Mouse (Mus musculus): ENCODE measurements around the gene Il15ra. TPM values are rescaled to one million over a fixed set of nuclear protein-coding genes. Genes with fewer than 3 reads are reported as not detected.

Il15ra gene
- total and polyA plus RNA-seq, 3 experiments, result 12.6 to 16.6 (median 14.4) TPM

DNA sequence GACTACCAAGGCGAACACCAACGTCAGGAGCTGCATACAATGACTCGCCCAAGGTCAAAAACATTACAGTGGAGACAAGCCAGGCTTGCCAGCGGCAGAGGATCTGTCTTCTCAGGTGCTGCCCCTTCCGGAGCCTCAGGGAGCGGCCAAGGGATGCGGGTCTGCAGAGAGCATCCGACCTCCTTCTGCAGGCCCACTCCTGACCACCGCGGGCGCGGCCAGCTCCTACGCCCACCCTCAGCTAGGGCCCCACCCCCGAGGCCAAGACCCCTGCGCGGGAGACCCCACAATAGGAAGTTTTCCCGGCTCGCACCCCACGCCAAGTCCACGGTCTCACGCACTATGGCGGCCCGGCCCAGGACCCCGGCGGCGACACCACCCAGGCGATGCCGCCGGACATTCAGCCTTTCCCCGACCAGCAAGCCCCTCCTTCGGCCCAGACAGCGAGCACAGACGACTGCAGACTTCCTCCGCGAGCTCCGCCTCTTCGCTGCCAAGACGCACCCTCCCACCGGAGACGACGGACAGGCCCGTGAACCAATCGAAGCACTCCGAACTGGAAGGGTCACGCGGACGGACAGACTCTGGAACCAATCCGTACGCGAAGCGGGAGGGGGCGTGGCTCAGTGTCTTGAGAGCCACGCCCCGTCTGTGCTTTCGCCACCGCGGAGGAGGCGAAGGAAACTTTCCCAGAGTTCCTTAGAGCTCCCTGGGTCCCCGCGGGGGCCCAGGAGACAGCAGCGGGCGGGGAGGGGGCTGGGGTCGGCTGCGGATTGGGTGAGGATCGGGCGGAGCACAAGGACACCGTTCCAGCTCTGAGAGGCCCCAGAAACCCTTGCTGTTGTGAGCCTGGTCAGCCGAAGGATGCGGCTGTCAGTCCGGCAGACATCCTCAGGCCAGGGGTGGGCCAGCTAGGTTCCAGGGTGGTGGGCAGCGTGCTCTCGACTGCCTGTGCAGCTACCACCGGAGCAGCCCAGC lies 72.3 kb downstream of the Il15ra start, which contains the start of the genes Fbh1 and Ankrd16:
Gene Fbh1, minus strand, starts transcription at position 492 of the 978 bp plus-strand sequence.
Gene Ankrd16, plus strand, starts transcription at position 786 of the 978 bp plus-strand sequence.
- Histone ChIP-seq H3K27me3 (replicated peaks) (no peaks in the 10 kb centered on the region), H3K36me3 (replicated peaks in 1 of 2; ENCODE audit: control insufficient read depth in 1 of 2, insufficient read depth in 1 of 2, low read length in 1 of 2) (peaks cover 8 to 36% of the 10 kb centered on the region in 2 experiments), H3K9ac (ENCODE audit: insufficient read depth, low read depth) (peak within 1 kb of the TSS; percentile 88), H3K4me3 (replicated peaks in 1 of 3; ENCODE audit: low read depth in 2 of 3, low read length in 2 of 3, poor library complexity in 1 of 3) (peak within 1 kb of the TSS; percentile 75 to 96 (median 94)), H3K4me2 (ENCODE audit: insufficient read depth, low read depth, poor library complexity, severe bottlenecking) (peak within 1 kb of the TSS; percentile 89), H3K4me1 (ENCODE audit: control insufficient read depth in 1 of 2, insufficient read depth in 2 of 2) (peaks cover 4 to 32% of the 10 kb centered on the region in 2 experiments), H3K9me3 (replicated peaks; ENCODE audit: low read length) (no peaks in the 10 kb centered on the region), H3K79me2 (replicated peaks; ENCODE audit: control insufficient read depth, extremely low read depth, insufficient read depth, poor library complexity, severe bottlenecking) (peaks cover 31% of the 10 kb centered on the region), H3K27ac (ENCODE audit: insufficient read depth, low read depth) (peak within 1 kb of the TSS; percentile 84)
- DNase-seq (ENCODE audit: extremely low read depth), result peak; percentile 99
- dilution Hi-C loops (cut with MboI; ENCODE audit: extremely low pct_ligation_motif_present, extremely low pct_unique_long_range_greater_than_20kb, low sequenced_read_pairs), result no loop called here
- in situ Hi-C loops (cut with MboI; ENCODE audit: low pct_ligation_motif_present, low pct_unique_long_range_greater_than_20kb, low sequenced_read_pairs), result no loop called here
- 0 out of 2 replicates have a peak, but pooled peaks have one; percentile 18 for TF ChIP-seq CHD1 (IDR thresholded peaks at IDR 0.05; ENCODE audit: low read depth, low read length)
- no peak for TF ChIP-seq CTCF (conservative IDR thresholded peaks at IDR 0.05 in 1 of 2, IDR thresholded peaks at IDR 0.05 in 1 of 2; ENCODE audit: low read depth in 2 of 2, low read length in 2 of 2)
- TF ChIP-seq NELFE (IDR thresholded peaks at IDR 0.05; ENCODE audit: low read depth, low read length), result peak; percentile 66
- TF ChIP-seq ETS1 (conservative IDR thresholded peaks at IDR 0.05; ENCODE audit: low read depth, low read length), result no peak
- peak; percentile 70; the same call in 1 of the 2 replicates for TF ChIP-seq ELF1 (IDR thresholded peaks at IDR 0.05; ENCODE audit: low read depth, low read length)
- TF ChIP-seq HCFC1 (IDR thresholded peaks at IDR 0.05; ENCODE audit: low read depth, low read length), result peak; percentile 63
- peak; percentile 51; the same call in 1 of the 2 replicates for TF ChIP-seq NRF1 (IDR thresholded peaks at IDR 0.05; ENCODE audit: low read depth, low read length)
- TF ChIP-seq EP300 (IDR thresholded peaks at IDR 0.05; ENCODE audit: low read length), result no peak
- TF ChIP-seq JUN (IDR thresholded peaks at IDR 0.05; ENCODE audit: insufficient read depth, low read depth, low read length), result no peak
- TF ChIP-seq SMC3 (IDR thresholded peaks at IDR 0.05; ENCODE audit: low read depth, low read length), result no peak
- TF ChIP-seq TBP (conservative IDR thresholded peaks at IDR 0.05; ENCODE audit: low read depth, low read length), result peak; percentile 74
- no peak for TF ChIP-seq MAFK (IDR thresholded peaks at IDR 0.05; ENCODE audit: insufficient replicate concordance, low read length)
- TF ChIP-seq MAX (IDR thresholded peaks at IDR 0.05; ENCODE audit: low read length), result no peak; the same call in 1 of the 2 replicates
- TF ChIP-seq POLR2AphosphoS2 (IDR thresholded peaks at IDR 0.05; ENCODE audit: low read depth, low read length), result no peak; the same call in 1 of the 2 replicates
- no peak for TF ChIP-seq E2F4 (IDR thresholded peaks at IDR 0.05; ENCODE audit: insufficient replicate concordance, low read depth, low read length)
- no peak for TF ChIP-seq RCOR1 (conservative IDR thresholded peaks at IDR 0.05; ENCODE audit: low read depth, low read length)
- TF ChIP-seq GABPA (IDR thresholded peaks at IDR 0.05; ENCODE audit: insufficient replicate concordance, low read depth, low read length), result no peak
- no peak for TF ChIP-seq ZKSCAN1 (IDR thresholded peaks at IDR 0.05; ENCODE audit: borderline replicate concordance, low read depth, low read length)
- TF ChIP-seq IRF4 (IDR thresholded peaks at IDR 0.05; ENCODE audit: low read depth, low read length), result peak; percentile 28; the same call in 1 of the 2 replicates
- peak; percentile 63; the same call in 1 of the 2 replicates for TF ChIP-seq MAZ (IDR thresholded peaks at IDR 0.05; ENCODE audit: low read depth, low read length)
- TF ChIP-seq ZNF384 (IDR thresholded peaks at IDR 0.05; ENCODE audit: low read depth, low read length), result no peak
- TF ChIP-seq ZC3H11A (IDR thresholded peaks at IDR 0.05; ENCODE audit: low read depth, low read length), result no peak
- TF ChIP-seq TCF12 (IDR thresholded peaks at IDR 0.05; ENCODE audit: low read depth, low read length), result peak; percentile 58; the same call in 1 of the 2 replicates
- TF ChIP-seq PAX5 (IDR thresholded peaks at IDR 0.05; ENCODE audit: low read length), result no peak
- peak; percentile 81 for TF ChIP-seq POLR2A (IDR thresholded peaks at IDR 0.05; ENCODE audit: low read depth, low read length)
- TF ChIP-seq KAT2A (IDR thresholded peaks at IDR 0.05; ENCODE audit: insufficient replicate concordance, low read length), result peak; percentile 61; the same call in 1 of the 2 replicates
- peak; percentile 56; the same call in 1 of the 2 replicates for TF ChIP-seq ZMIZ1 (IDR thresholded peaks at IDR 0.05; ENCODE audit: low read depth, low read length)
- peak; percentile 29; the same call in 1 of the 2 replicates for TF ChIP-seq SIN3A (IDR thresholded peaks at IDR 0.05; ENCODE audit: low read length)
- TF ChIP-seq MEF2A (IDR thresholded peaks at IDR 0.05; ENCODE audit: borderline replicate concordance, low read depth, low read length), result 0 out of 2 replicates have a peak, but pooled peaks have one; percentile 11
- no peak; the same call in none of the 2 replicates for TF ChIP-seq UBTF (IDR thresholded peaks at IDR 0.05; ENCODE audit: low read depth, low read length)
- no peak for TF ChIP-seq USF2 (conservative IDR thresholded peaks at IDR 0.05; ENCODE audit: low read depth, low read length)
- TF ChIP-seq JUND (conservative IDR thresholded peaks at IDR 0.05; ENCODE audit: low read depth, low read length), result no peak
- no peak for TF ChIP-seq RAD21 (IDR thresholded peaks at IDR 0.05; ENCODE audit: low read depth, low read length)
- TF ChIP-seq CHD2 (IDR thresholded peaks at IDR 0.05; ENCODE audit: low read length), result peak; percentile 98
- no peak for TF ChIP-seq BHLHE40 (IDR thresholded peaks at IDR 0.05; ENCODE audit: low read depth, low read length)
- TF ChIP-seq MYC (IDR thresholded peaks at IDR 0.05; ENCODE audit: low read depth, low read length), result no peak
- TF ChIP-seq MXI1 (IDR thresholded peaks at IDR 0.05; ENCODE audit: low read depth, low read length), result peak; percentile 55

Data from CH12.LX (cell line).